Mouse (Mus musculus) liver, postnatal 0 days (tissue): Measurements from ENCODE around the gene Tet1.

Experiments
- CTCF ChIP-seq: sonication (generic); IDR thresholded peaks from 2 replicates; pipeline ENCODE4 v1.5.1; 2016; ENCODE audit warnings: antibody characterized with exemption, low read depth
- EP300 ChIP-seq: IDR thresholded peaks from 2 replicates; pipeline ENCODE4 v1.6.1; 2016; ENCODE audit warnings: antibody characterized with exemption, low read depth, mild to moderate bottlenecking

DNA sequence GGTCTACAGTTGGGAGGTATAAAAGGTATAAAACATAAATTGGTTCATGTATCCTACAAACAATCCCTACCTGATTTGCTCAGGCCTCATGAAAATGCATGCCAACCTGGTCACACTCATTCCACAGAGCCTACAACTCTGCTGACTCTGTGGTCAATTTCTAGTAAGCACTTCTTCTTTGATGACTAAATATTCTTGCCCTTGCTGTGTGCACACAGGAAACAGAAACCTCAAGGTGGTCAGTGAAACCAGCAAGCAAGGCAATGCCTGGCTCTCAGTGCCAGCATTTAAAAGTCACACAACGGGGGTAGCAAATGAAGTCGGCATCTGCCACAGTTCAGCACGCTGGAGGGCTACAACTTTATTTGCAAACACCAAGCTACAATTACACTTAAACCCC lies 45.2 kb downstream of the Tet1 start:
- TF ChIP-seq CTCF (no peak), EP300 (no peak)
